Mouse (Mus musculus): ENCODE data around the gene Zfp646. TPM values are rescaled to one million over a fixed set of nuclear protein-coding genes. Genes with fewer than 3 reads are reported as not detected.
A peak's percentile ranks its signal among the peaks of the same experiment; 100 is the strongest.

Gene Zfp646
- polyA plus RNA-seq, 1 experiment from 2014 or later: 6.3 TPM

- Histone ChIP-seq H3K4me1 (ENCODE audit: insufficient read depth, low read depth, low read length) (peaks cover 5% of the 10 kb centered on the region; the same call in 1 of the 2 replicates), H3K9me3 (ENCODE audit: low read length) (no peaks in the 10 kb centered on the region), H3K4me2 (replicated peaks; ENCODE audit: low read depth, low read length) (peak within 1 kb of the TSS; percentile 92), H3K36me3 (ENCODE audit: insufficient read depth, low read length) (peaks cover 33% of the 10 kb centered on the region), H3K4me3 (ENCODE audit: low read depth, low read length) (peak within 1 kb of the TSS; percentile 89), H3K27ac (ENCODE audit: low read length) (peak within 1 kb of the TSS; percentile 98), H3K9ac (replicated peaks; ENCODE audit: low read depth) (peak within 1 kb of the TSS; percentile 84), H3K27me3 (replicated peaks; ENCODE audit: insufficient read depth, low read length) (no peaks in the 10 kb centered on the region)
- DNase-seq (ENCODE audit: low spot score) (peak; percentile 96), ATAC-seq (peak; percentile 67)
- TF ChIP-seq CTCF (IDR thresholded peaks at IDR 0.05) (no peak), EP300 (IDR thresholded peaks at IDR 0.05) (no peak)
- WGBS: 1% methylated on average over 60 of the region's 60 CpGs
Measured at GRCm38 (mm10) chr7:127876467-127877348, 687 bp downstream of the Zfp646 start, which contains the start of gene Zfp668. TSS of gene Zfp668 (minus strand) at chr7:127876828.

GRCm38 (mm10) chr7:127879301-127879700 lies 3.3 kb downstream of the Zfp646 start:
- TF ChIP-seq CTCF (IDR thresholded peaks at IDR 0.05): no peak
- no peak for TF ChIP-seq EP300 (IDR thresholded peaks at IDR 0.05)
- H3K36me3 ChIP-seq (ENCODE audit: insufficient read depth, low read length): peaks cover 48% of the 10 kb centered on the region
- no peak for ATAC-seq

GRCm38 (mm10) chr7:127880431-127880830 lies 4.4 kb downstream of the Zfp646 start:
- Histone ChIP-seq H3K27me3 (replicated peaks; ENCODE audit: insufficient read depth, low read length) (no peaks in the 10 kb centered on the region), H3K4me2 (replicated peaks; ENCODE audit: low read depth, low read length) (no peak overlapping the region), H3K36me3 (ENCODE audit: insufficient read depth, low read length) (peaks cover 56% of the 10 kb centered on the region), H3K9ac (replicated peaks; ENCODE audit: low read depth) (no peak overlapping the region), H3K4me3 (ENCODE audit: low read depth, low read length) (no peak overlapping the region), H3K4me1 (ENCODE audit: insufficient read depth, low read depth, low read length) (no peaks in the 10 kb centered on the region), H3K27ac (ENCODE audit: low read length) (no peak overlapping the region), H3K9me3 (ENCODE audit: low read length) (no peaks in the 10 kb centered on the region)
- no peak for DNase-seq (ENCODE audit: low spot score)
- WGBS: 82% methylated on average over 12 of the region's 12 CpGs
- no peak for ATAC-seq
- TF ChIP-seq EP300 (IDR thresholded peaks at IDR 0.05) (no peak), CTCF (IDR thresholded peaks at IDR 0.05) (no peak)

More at GRCm38 (mm10) chr7:127879301-127879700, 3.3 kb downstream of the Zfp646 start:
- no peak overlapping the region for H3K27ac ChIP-seq (ENCODE audit: low read length)
- H3K4me2 ChIP-seq (replicated peaks; ENCODE audit: low read depth, low read length): no peak overlapping the region
- H3K27me3 ChIP-seq (replicated peaks; ENCODE audit: insufficient read depth, low read length): no peaks in the 10 kb centered on the region
- H3K4me3 ChIP-seq (ENCODE audit: low read depth, low read length): no peak overlapping the region
- H3K9me3 ChIP-seq (ENCODE audit: low read length): no peaks in the 10 kb centered on the region
- no peak for DNase-seq (ENCODE audit: low spot score)
- 97% methylated on average over 9 of the region's 9 CpGs for WGBS
- no peak overlapping the region for H3K9ac ChIP-seq (replicated peaks; ENCODE audit: low read depth)
- H3K4me1 ChIP-seq (ENCODE audit: insufficient read depth, low read depth, low read length): peaks cover 5% of the 10 kb centered on the region; the same call in 1 of the 2 replicates

DNA sequence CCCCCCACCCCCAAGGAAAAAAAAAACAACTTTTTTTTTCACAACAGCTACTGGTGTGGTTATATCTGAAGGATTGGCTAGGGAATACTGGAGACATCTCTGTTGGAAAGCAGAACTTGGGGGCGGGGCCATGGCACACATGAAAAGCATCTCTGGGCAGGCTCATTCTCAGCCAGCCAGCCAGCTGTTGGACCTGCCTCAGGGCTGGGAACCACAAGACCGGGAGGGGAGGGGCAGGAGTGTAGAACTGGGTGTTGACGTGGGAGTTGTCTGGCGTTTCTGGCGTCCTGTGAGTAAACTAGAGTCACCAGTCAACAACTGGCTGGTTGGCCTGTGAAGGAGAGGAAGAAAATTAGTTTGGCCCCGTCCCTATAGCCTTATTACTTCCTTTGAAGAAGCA lies 9.9 kb downstream of the Zfp646 start:
- TF ChIP-seq CTCF (IDR thresholded peaks at IDR 0.05) (no peak), EP300 (IDR thresholded peaks at IDR 0.05) (no peak)
- H3K9me3 ChIP-seq (ENCODE audit: low read length): no peaks in the 10 kb centered on the region
- peak; percentile 65 for ATAC-seq

GRCm38 (mm10) chr7:127886551-127886950 lies 10.5 kb downstream of the Zfp646 start:
- Histone ChIP-seq H3K4me1 (ENCODE audit: insufficient read depth, low read depth, low read length) (no peaks in the 10 kb centered on the region), H3K36me3 (ENCODE audit: insufficient read depth, low read length) (peaks cover 34% of the 10 kb centered on the region; the same call in 1 of the 2 replicates), H3K9ac (replicated peaks; ENCODE audit: low read depth) (no peak overlapping the region), H3K4me3 (ENCODE audit: low read depth, low read length) (no peak overlapping the region), H3K27me3 (replicated peaks; ENCODE audit: insufficient read depth, low read length) (no peaks in the 10 kb centered on the region), H3K9me3 (ENCODE audit: low read length) (no peaks in the 10 kb centered on the region), H3K27ac (ENCODE audit: low read length) (no peak overlapping the region), H3K4me2 (replicated peaks; ENCODE audit: low read depth, low read length) (no peak overlapping the region)
- ATAC-seq: no peak
- 90% methylated on average over 6 of the region's 6 CpGs for WGBS
- DNase-seq (ENCODE audit: low spot score): no peak
- TF ChIP-seq CTCF (IDR thresholded peaks at IDR 0.05) (no peak), EP300 (IDR thresholded peaks at IDR 0.05) (no peak)

More for the DNA sequence above, 9.9 kb downstream of the Zfp646 start:
- H3K9ac ChIP-seq (replicated peaks; ENCODE audit: low read depth): no peak overlapping the region
- H3K4me3 ChIP-seq (ENCODE audit: low read depth, low read length): no peak overlapping the region
- 67% methylated on average over 6 of the region's 6 CpGs for whole genome bisulfite sequencing
- H3K27me3 ChIP-seq (replicated peaks; ENCODE audit: insufficient read depth, low read length): no peaks in the 10 kb centered on the region
- H3K4me1 ChIP-seq (ENCODE audit: insufficient read depth, low read depth, low read length): no peaks in the 10 kb centered on the region
- DNase-seq (ENCODE audit: low spot score): peak; percentile 76
- H3K4me2 ChIP-seq (replicated peaks; ENCODE audit: low read depth, low read length): no peak overlapping the region
- H3K27ac ChIP-seq (ENCODE audit: low read length): no peak overlapping the region
- H3K36me3 ChIP-seq (ENCODE audit: insufficient read depth, low read length): peaks cover 40% of the 10 kb centered on the region; the same call in 1 of the 2 replicates

- H3K9me3 ChIP-seq (ENCODE audit: low read length): no peaks in the 10 kb centered on the region
- ATAC-seq (no peak), DNase-seq (ENCODE audit: low spot score) (no peak)
- H3K9ac ChIP-seq (replicated peaks; ENCODE audit: low read depth): no peak overlapping the region
- no peak for TF ChIP-seq EP300 (IDR thresholded peaks at IDR 0.05)
- no peak for TF ChIP-seq CTCF (IDR thresholded peaks at IDR 0.05)
- H3K4me3 ChIP-seq (ENCODE audit: low read depth, low read length): no peak overlapping the region
- peaks cover 28% of the 10 kb centered on the region; the same call in 1 of the 2 replicates for H3K36me3 ChIP-seq (ENCODE audit: insufficient read depth, low read length)
- no peaks in the 10 kb centered on the region for H3K27me3 ChIP-seq (replicated peaks; ENCODE audit: insufficient read depth, low read length)
- no peaks in the 10 kb centered on the region for H3K4me1 ChIP-seq (ENCODE audit: insufficient read depth, low read depth, low read length)
- H3K4me2 ChIP-seq (replicated peaks; ENCODE audit: low read depth, low read length): no peak overlapping the region
- no peak overlapping the region for H3K27ac ChIP-seq (ENCODE audit: low read length)
- WGBS: 86% methylated on average over 8 of the region's 8 CpGs
Measured at GRCm38 (mm10) chr7:127887191-127887590, 11.2 kb downstream of the Zfp646 start.
